Mouse (Mus musculus): ENCODE data around the gene Slc2a4.
"Not testable (repeated sequence)": the region's sequence is repeated elsewhere in the genome, so short reads cannot be mapped to it uniquely, and the experiment has no call there.

Slc2a4 gene

DNA sequence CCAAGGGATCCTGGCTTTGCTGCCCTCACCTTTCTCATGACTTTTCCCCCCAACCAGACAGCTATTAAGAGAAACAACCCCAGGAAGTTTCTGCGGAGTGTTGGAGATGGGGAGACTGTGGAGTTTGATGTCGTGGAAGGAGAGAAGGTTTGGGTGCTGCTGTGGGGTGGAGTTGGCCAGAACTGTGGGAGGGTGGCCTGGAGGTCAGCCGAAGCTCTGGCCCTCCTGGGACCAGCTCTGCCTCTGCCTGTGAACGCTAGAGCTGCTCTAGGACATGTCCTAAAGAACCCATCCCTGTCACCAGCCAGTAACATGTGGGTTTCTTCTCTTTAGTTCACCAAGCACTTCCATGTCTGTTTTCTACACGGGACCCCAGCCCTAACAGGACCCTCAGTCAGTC, 8.8 kb downstream of the Slc2a4 start:
- no peak for DNase-seq (ENCODE audit: low spot score)

GRCm38 (mm10) chr11:69938401-69938979, 9.5 kb downstream of the Slc2a4 start:
- no peak for DNase-seq (ENCODE audit: low spot score)

DNA sequence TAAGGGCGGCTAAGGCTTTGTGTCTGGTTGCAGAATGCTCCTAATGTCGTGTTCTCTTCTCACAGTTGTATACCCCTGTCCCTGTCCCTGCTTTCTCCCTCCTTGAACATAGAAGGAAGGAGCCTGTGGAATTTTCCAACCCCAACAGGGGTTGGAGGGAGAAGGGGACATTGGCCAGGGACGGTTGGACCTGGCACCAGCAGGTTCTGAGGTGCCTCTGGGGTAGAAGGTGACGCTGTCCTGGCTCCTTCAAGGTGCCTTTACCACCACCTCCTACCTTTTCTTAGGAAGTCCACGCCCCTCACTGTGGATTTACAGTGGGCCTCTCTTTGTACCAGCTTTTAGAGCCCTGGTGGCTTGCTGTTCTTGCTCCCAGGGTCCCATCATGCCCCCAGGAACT, 10.2 kb downstream of the Slc2a4 start:
- no peak for DNase-seq (ENCODE audit: low spot score)

- no peak for DNase-seq (ENCODE audit: low spot score)
Measured at GRCm38 (mm10) chr11:69937385-69937784, 10.6 kb downstream of the Slc2a4 start.

- DNase-seq (ENCODE audit: low spot score) = no peak
Measured at GRCm38 (mm10) chr11:69936714-69937347, 11.2 kb downstream of the Slc2a4 start.

- no peak for DNase-seq (ENCODE audit: low spot score)
Measured at GRCm38 (mm10) chr11:69936156-69936555, 11.8 kb downstream of the Slc2a4 start.

DNA sequence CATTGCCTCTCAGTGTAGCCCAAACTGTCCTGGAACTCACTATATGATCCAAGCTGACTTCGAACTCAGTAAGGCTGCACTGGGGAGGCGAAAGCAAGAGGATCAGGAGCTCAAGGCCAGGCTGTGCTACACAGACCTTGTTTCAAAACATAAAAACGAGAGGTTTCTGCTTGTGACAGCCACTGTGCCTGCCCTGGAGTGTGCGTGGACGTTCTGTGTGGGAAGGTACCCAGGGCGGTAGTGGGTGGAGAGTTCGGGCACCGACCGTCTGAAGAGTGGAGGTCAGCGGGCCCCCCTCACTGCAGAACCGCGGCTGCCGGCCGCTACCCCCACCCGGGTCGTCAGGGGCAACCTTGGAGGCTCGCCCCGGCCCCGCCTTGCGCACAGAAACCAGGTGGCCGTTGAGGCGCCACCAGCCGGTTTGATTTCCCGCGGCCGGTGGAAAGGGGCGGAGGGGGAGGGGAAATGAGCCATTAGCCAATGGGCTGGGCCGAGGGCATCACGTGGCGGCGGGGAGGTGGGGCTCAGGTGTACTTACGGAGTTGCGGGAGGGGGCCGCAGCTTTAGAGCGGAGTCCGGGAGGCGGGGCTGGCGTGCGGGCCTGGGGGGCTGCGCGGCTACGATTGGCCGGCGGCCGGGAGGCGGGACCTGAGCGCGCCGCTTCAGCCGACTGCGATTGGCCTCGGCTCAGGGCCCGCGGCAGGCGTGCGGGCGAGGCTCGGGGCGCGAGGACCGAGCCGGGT, 12.7 kb downstream of the Slc2a4 start, which contains the start of gene Ybx2:
Gene Ybx2, plus strand, starts transcription at position 660 of the 743 bp plus-strand sequence.
- peak; percentile 91 for DNase-seq (ENCODE audit: low spot score)

- no peak for DNase-seq (ENCODE audit: low spot score)
Measured at GRCm38 (mm10) chr11:69934681-69935080, 13.3 kb downstream of the Slc2a4 start.

- DNase-seq (ENCODE audit: low spot score) = peak; percentile 95
Measured at GRCm38 (mm10) chr11:69934169-69934568, 13.8 kb downstream of the Slc2a4 start.

DNA sequence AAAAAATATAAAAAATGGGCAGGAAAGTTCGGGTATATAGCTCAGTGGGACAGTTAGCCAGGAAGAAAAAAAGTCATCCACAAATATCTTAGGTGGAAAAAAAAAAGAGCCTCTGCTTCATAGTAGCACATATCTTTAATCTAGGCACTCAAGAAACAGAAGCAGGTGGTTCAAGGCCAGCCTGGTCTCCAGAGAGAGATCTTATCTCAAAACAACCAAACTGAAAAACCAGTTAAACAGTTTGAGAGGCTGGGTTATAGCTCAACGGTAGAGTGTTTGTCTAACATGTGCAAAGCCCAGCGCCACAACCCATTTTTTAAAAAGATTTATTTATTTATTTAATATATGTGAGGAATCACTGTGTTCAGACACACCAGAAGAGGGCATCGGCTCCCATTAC, 14.9 kb downstream of the Slc2a4 start:
- no peak for DNase-seq (ENCODE audit: low spot score)

GRCm38 (mm10) chr11:69932254-69932653, 15.7 kb downstream of the Slc2a4 start:
- no peak for DNase-seq (ENCODE audit: low spot score)

DNA sequence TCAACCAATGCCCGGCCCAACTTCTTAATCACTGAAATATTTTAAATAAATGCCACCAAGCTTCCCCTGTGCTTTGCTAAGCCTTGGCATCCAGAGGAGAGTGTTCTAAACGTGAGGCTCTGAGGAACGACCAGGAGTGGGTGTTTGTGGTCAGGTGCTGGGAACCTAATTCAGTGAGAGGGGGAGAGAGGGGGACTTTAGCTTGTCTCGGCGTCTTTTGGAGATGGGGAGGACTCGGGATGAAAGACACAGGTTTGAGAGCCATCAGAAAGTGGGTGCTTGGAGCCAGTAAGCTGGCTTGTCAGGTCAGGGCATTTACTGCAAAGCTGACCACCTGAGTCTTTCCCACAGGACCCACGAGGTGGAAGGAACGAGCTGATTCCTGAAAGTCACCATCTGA, 16.2 kb downstream of the Slc2a4 start:
- DNase-seq (ENCODE audit: low spot score) = no peak

- no peak for DNase-seq (ENCODE audit: low spot score)
Measured at GRCm38 (mm10) chr11:69930967-69931537, 16.9 kb downstream of the Slc2a4 start.

- DNase-seq (ENCODE audit: low spot score) = not testable (repeated sequence)
Measured at GRCm38 (mm10) chr11:69930176-69930575, 17.8 kb downstream of the Slc2a4 start.

DNA sequence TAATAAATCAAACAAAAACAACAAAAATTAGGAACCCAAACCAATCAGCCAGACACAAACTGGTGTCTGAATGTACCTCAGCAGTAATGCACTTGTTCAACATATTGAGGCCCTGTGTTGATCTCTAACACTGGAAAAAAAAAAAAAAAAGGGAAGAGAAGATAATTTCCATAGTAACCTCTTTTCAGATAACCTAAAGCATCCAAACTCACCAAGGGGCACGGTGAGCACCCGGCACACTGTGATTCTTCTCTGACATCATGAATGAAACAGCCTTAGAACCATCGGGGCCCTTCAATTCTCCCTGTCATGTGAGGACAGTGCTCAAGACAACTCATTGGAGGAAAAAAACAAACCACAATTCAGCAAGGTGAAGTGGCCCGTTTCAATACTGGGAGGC, 18.3 kb downstream of the Slc2a4 start:
- no peak for DNase-seq (ENCODE audit: low spot score)

DNA sequence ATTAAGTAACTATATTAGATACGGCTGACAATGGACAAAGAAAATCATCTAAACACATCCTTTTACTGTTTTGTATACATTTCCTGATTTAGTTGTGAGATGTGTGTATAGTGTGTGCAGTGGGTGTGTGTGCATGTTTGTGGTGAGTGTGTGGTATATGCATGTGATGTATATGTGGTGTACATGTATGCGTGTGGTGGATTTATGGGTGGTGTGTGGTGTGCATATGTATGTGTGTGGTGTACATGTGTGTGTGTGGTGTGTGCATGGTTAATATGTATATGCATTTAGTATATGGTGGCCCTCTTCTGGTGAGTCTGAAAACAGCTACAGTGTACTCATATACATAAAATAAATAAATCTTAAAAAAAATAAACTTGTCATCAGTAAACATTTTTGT, 20.5 kb downstream of the Slc2a4 start:
- no peak for DNase-seq (ENCODE audit: low spot score)

GRCm38 (mm10) chr11:69922796-69923195, 25.2 kb downstream of the Slc2a4 start:
- DNase-seq (ENCODE audit: low spot score) = no peak

GRCm38 (mm10) chr11:69922012-69922756, 25.8 kb downstream of the Slc2a4 start:
- no peak for DNase-seq (ENCODE audit: low spot score)

DNA sequence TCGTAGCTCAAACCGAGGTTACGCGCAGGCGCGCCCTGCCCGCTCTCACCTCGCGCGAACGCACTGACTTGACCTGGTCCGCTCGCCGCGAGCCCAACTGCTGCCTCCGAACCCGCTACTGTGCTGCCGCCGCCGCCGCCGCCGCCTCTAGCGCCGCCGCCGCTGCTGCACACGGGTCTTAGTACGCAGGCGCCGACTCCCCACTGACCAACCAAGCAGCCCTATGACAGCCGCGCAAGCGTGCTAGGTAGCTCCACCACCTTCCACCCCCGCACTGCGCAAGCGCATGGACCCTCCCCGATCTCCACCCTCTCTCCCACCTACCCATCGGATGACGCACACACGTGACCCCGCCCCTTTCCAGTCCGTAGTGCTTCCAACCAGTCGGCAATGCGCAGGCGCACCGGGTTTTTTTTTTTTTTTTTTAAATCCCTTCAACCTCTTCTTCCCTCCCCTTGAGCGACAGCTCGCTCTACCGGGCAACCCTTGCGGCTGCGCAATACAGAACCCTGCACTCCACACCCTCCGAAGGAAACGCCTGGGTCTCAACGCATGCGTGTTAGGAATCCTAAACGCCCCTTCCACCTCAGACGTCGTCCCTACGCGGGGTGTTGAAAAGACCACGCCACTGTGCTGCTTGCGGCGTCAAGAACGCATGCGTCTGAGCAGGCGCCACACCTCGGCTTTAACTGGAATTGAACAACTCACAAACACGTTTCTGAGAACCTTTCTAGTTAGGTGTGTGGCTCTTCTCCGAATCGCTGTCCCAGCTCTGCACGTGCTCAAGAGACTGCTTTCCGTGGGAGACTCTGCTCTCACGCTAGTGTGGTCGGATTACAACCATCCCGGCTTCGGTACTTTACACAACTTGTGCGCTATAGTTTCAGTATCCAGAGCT, 26.6 kb downstream of the Slc2a4 start, which contains the start of gene Eif5a:
Gene Eif5a, minus strand, starts transcription at position 845 of the 898 bp plus-strand sequence.
- DNase-seq (ENCODE audit: low spot score) = peak; percentile 100

GRCm38 (mm10) chr11:69920266-69921031, 27.5 kb downstream of the Slc2a4 start:
- no peak for DNase-seq (ENCODE audit: low spot score)

All from urinary bladder, postnatal 14 days (tissue).